Mouse (Mus musculus) left cerebral cortex, postnatal 4 days (tissue): ENCODE data around the gene Mfsd11. TPM values are rescaled to one million over a fixed set of nuclear protein-coding genes. Genes with fewer than 3 reads are reported as not detected.
"Not testable (repeated sequence)": the region's sequence is repeated elsewhere in the genome, so short reads cannot be mapped to it uniquely, and the experiment has no call there.

ENCODE experiments used
- DNase-seq: peaks from one replicate; pipeline ENCODE4 v3.0.0-alpha.2; 2022
- intact Hi-C: fragments of 180-260 bp; cut with DNase I; formaldehyde crosslinking; loops from one replicate; pipeline ENCODE4 v1.15.1; 2025
- total RNA-seq, 2 experiments: library from RNA; stranded (reverse); gene quantifications; 2 replicates each; pipeline ENCODE4 v1.2.3; 2021

Gene Mfsd11
- total RNA-seq, 2 experiments from 2014 or later: 55.9 to 58.5 TPM

DNA sequence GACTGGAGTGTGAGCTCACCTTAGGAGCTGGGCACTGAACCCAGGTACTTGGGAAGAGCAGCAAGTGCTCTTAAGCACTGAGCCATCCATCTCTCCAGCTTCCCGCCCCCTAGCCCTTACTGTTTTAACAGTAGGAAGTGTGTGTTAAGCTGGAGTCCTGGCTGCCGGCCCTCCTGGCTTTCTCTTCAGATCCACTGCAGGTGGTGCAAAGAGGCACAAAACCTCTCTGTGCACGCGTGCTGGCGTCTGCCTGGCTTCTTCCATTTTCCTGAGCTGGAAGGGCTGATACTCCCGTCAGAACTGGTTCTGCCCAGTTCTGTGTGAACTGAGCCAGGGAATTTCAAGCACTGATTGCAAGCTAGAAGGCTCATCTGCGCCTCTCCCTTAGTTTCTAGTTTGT lies 28.6 kb downstream of the Mfsd11 start:
- intact Hi-C loops: loop anchor here (10.0 kb wide), 1 partner anchor 294 kb away; no protein-coding TSS in a partner anchor
- DNase-seq: peak; percentile 46

DNA sequence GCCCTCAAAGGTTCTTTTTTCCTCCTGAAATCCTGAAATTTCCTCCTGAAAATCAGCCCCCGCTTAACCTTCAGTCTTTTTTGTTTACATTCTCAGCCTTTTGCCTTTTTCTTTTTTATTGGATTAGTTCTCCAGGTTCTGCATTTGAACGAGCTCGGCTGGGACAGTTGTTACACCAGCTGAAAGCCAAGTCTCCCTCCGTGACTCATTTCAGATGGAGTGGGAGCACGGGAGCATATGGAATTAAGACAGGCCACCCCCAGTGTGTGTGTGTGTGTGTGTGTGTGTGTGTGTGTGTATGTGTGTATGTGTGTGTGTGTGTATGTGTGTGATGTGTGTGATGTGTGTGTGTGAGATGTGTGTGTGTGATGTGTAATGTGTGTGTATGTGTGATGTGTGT lies 29.2 kb downstream of the Mfsd11 start:
- intact Hi-C loops: loop anchor here (10.0 kb wide), 1 partner anchor 293 kb away; no protein-coding TSS in a partner anchor
- no peak for DNase-seq

- intact Hi-C loops: loop anchor here (10.0 kb wide), 1 partner anchor 292 kb away; no protein-coding TSS in a partner anchor
- DNase-seq: no peak
Observed at GRCm38 (mm10) chr11:116882446-116882845, 30.2 kb downstream of the Mfsd11 start.

DNA sequence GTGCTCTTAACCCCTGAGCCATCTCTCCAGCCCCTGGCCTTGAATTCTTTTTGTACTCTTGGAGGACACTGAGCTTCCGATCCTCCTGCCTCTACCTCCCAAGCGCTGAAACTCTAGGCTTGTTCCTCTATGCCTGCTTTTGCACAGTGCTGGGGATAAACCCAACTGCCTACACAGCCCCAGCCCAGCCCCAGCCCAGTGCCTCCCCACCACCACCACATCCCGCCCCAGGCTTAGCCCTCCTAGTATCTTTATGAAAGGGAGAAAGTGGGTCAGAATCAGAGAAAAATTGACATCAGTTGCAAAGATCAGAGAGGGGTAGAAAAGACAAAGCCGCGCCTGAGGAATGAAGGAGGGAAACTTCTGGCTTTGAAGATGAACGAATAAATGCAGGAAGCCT lies 31.8 kb downstream of the Mfsd11 start:
- intact Hi-C loops: loop anchor here (10.0 kb wide), 1 partner anchor 291 kb away; no protein-coding TSS in a partner anchor
- no peak for DNase-seq

- intact Hi-C loops: loop anchor here (5.0 to 10.0 kb wide), 2 partner anchors 172 to 289 kb away; no protein-coding TSS in a partner anchor
- DNase-seq: peak; percentile 84
Observed at GRCm38 (mm10) chr11:116885275-116886151, 33.3 kb downstream of the Mfsd11 start.

DNA sequence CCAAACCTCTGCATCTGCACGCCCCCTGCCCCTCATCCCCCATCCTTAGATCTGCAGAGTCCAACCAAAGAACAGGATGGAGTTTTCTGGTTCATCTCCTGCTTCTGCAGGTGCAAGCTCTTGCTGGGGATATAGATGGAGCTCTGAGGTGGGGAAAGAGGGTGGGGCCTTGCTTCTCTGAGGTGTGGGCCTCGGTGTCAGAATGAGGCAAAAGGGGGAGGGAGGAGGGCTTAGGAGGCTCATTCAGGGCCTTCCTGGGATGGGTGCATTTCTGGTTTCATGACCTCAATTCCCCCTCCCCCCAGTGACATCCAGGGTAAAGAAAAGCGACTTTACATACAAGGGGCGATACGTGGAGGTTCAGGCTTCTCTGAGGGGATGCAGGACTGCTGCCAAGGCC lies 34.9 kb downstream of the Mfsd11 start:
- DNase-seq: no peak
- intact Hi-C loops: loop anchor here (5.0 to 10.0 kb wide), 2 partner anchors 170 to 288 kb away; no protein-coding TSS in a partner anchor

DNA sequence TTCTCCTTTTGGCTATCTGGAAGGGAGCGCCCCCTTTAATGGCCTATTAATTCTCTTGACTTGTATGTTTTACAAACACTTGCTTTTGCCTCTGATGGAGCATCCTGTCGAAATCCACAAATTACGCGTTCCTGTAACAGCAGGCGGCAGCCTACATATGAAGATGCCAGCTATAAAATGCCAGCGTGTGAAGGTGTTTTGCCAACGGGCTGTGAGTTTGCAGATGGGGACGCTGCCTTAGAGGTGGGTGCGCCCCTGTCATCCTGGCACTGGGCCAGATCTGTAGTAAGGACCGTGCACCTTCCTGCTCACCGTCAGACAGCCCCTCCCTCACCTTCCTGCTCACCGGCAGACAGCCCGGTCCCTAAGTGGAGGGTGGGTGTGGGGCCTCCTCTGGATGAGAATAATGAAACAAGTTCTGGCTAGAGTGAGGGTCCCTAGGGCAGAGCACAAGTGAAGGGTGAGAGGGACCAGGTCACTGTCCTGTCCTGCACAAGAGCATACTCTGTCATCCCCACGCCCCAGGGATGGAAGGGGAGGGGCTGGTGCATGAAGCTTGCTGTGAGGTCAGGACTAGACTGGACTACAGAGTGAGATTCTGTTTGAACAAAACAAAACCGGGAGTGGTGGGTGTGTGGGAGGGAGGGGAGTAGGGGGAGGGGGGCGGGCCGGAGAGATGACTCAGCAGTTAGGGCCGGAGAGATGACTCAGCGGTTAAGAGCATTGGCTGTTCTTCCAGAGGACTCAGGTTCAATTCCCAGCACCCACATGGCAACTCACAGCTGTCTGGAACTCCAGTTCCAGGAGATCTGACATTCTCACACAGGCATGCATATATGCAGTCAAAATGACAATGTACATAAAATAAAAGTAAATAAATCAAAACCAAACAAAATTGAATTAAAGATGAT lies 41.5 kb downstream of the Mfsd11 start:
- DNase-seq: no peak
- intact Hi-C loops: no loop called here

GRCm38 (mm10) chr11:116895402-116895801 lies 43.2 kb downstream of the Mfsd11 start:
- intact Hi-C loops: no loop called here
- no peak for DNase-seq

GRCm38 (mm10) chr11:116899247-116899646 lies 47.0 kb downstream of the Mfsd11 start:
- intact Hi-C loops: no loop called here
- no peak for DNase-seq

DNA sequence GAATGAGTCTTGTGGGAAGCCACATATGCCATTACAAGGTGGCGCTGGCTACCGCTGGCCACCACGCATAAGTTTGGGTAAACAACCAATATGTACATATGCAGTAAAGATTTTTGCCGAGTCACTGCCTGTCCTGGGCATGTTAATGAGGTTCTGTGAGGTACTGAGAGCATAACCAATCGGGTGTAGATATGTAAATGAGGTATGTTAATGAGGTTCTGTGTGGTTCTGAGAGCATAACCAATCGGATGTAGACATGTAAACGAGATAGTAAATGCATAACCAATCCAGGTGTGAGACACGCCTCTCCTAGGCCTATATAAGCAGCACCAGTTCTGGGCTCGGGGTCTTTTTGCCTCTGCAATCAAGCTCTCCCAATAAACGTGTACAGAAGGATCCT lies 50.3 kb downstream of the Mfsd11 start:
- DNase-seq, intact Hi-C loops: not testable (repeated sequence)

DNA sequence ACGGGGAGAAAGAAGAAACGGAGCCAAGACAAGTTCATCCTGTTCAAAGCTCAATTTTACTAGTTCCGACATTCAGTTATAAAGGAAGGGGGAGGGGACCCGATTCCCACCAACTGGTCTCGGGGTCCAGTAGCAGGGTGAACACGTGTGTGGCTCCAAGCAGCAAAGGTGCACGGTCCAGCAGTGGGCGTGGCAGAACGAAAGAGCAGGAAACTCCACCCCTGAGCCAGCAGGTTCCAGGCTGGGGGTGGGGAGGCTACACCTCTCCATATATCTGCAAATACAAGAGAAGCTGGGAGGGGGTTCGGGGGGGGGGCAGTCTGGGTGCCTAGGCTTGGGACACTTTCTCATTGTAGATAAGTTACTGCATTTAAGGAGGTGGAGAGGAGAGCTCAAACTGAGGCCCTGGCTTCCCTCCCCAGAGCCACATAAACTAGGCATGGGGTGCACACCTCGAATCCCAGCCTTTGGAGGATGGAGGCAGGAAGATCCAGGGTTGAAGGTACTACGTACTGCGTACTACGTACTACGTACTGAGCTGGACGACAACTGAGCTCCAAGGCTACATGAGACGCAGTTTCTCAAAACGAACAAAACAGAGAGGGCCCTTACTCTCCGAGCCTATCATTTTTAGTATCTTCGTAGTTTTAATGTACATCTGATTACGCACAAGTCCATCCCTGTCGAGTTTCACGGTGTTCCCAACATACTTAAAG lies 53.7 kb downstream of the Mfsd11 start:
- intact Hi-C loops: no loop called here
- no peak for DNase-seq

DNA sequence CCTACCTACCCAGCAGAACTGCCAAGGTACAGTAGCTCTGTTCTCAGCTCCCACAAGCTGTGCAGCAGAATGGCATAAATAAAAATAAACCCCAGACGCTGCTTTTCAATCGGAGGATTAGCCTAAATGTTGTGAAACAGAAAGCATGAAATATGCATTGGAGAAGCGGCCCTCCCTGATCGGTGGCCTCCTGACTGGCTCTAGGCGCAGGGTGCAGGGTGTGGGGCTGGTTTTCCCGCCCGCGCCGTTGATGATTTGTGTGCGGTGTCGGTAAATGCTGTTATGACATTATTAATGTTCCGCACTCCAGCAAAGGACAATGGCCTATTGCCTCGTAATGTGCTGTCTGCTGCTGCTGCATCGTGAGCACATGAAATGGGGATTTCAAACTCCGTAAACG lies 61.3 kb downstream of the Mfsd11 start:
- no peak for DNase-seq
- intact Hi-C loops: no loop called here

- intact Hi-C loops: no loop called here
- DNase-seq: no peak
Observed at GRCm38 (mm10) chr11:116914267-116914885, 62.1 kb downstream of the Mfsd11 start.

- intact Hi-C loops: loop anchor here (5.0 kb wide), 1 partner anchor 102 kb away; no protein-coding TSS in a partner anchor
- DNase-seq: no peak
Observed at GRCm38 (mm10) chr11:116915241-116915640, 63.0 kb downstream of the Mfsd11 start.

DNA sequence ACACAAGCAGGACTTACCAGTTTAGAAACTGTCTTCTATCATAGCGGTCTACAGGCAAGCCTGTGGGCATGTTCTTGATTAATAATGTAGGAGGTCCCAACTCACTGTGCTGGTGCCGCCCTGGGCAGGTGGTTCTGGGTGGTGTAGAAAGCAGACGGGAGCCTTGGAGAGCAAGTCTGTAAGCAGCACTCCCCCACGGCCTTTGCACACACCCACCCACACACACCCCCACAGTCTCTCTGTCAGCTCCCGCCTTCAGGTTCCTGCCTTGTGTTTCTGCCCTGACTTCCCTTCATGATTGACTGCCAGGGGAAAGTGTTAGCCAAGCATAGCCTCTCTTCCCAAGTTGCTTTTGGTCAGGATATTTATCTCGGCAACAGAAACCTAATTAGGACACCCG lies 65.1 kb downstream of the Mfsd11 start:
- intact Hi-C loops: loop anchor here (5.0 kb wide), 1 partner anchor 100 kb away; no protein-coding TSS in a partner anchor
- no peak for DNase-seq

- DNase-seq: peak; percentile 94
- intact Hi-C loops: loop anchor here (5.0 kb wide), 1 partner anchor 99 kb away; no protein-coding TSS in a partner anchor
Observed at GRCm38 (mm10) chr11:116918323-116919185, 66.3 kb downstream of the Mfsd11 start, which contains the start of gene Mgat5b. Mgat5b (plus strand) TSS chr11:116918863.

- intact Hi-C loops: loop anchor here (5.0 kb wide), 1 partner anchor 98 kb away; no protein-coding TSS in a partner anchor
- peak; percentile 33 for DNase-seq
Observed at GRCm38 (mm10) chr11:116919186-116920020, 67.2 kb downstream of the Mfsd11 start.

- DNase-seq: no peak
- intact Hi-C loops: no loop called here
Observed at GRCm38 (mm10) chr11:116920746-116921145, 68.5 kb downstream of the Mfsd11 start.
